Mouse (Mus musculus): ENCODE results near the gene Skor1. TPM values are rescaled to one million over a fixed set of nuclear protein-coding genes. Genes with fewer than 3 reads are reported as not detected.
A peak's percentile ranks its signal among the peaks of the same experiment; 100 is the strongest.

Skor1 gene
- polyA plus RNA-seq, 1 experiment from 2014 or later, result 0.12 TPM

- no peaks in the 10 kb centered on the region for H3K9me3 ChIP-seq (ENCODE audit: control insufficient read depth, low read length)
- no peak overlapping the region for H3K9ac ChIP-seq (ENCODE audit: low read length)
- no peaks in the 10 kb centered on the region for H3K27me3 ChIP-seq (ENCODE audit: control insufficient read depth, insufficient read depth, low read length)
- no peak overlapping the region for H3K27ac ChIP-seq (replicated peaks; ENCODE audit: low read depth, low read length)
- DNase-seq (ENCODE audit: low spot score) (no peak), ATAC-seq (ENCODE audit: insufficient number of reproducible peaks, low FRiP score, low TSS enrichment, low read depth) (no peak)
- H3K4me1 ChIP-seq (ENCODE audit: control insufficient read depth, insufficient read depth, low read length), result 0 out of 2 replicates have a peak, but pooled peaks cover 2% of the 10 kb centered on the region
- no peak overlapping the region for H3K4me2 ChIP-seq (ENCODE audit: low read depth, severe bottlenecking)
- H3K36me3 ChIP-seq (ENCODE audit: control insufficient read depth, insufficient read depth, low read length), result no peaks in the 10 kb centered on the region
- WGBS, result 66% methylated on average over 8 of the region's 8 CpGs
- no peak overlapping the region for H3K4me3 ChIP-seq (ENCODE audit: low read depth, low read length)
Observed at GRCm38 (mm10) chr9:63163756-63164155, 15.0 kb upstream of the Skor1 start.

- ATAC-seq (ENCODE audit: insufficient number of reproducible peaks, low FRiP score, low TSS enrichment, low read depth) (no peak), DNase-seq (ENCODE audit: low spot score) (no peak)
- H3K27me3 ChIP-seq (ENCODE audit: control insufficient read depth, insufficient read depth, low read length), result peaks cover 66% of the 10 kb centered on the region
- H3K4me2 ChIP-seq (ENCODE audit: low read depth, severe bottlenecking), result no peak overlapping the region
- peaks cover 4% of the 10 kb centered on the region for H3K9me3 ChIP-seq (ENCODE audit: control insufficient read depth, low read length)
- WGBS, result 25% methylated on average over 14 of the region's 14 CpGs
- no peak overlapping the region for H3K4me3 ChIP-seq (ENCODE audit: low read depth, low read length)
- H3K4me1 ChIP-seq (ENCODE audit: control insufficient read depth, insufficient read depth, low read length), result peaks cover 11% of the 10 kb centered on the region
- no peak overlapping the region for H3K27ac ChIP-seq (replicated peaks; ENCODE audit: low read depth, low read length)
- no peaks in the 10 kb centered on the region for H3K36me3 ChIP-seq (ENCODE audit: control insufficient read depth, insufficient read depth, low read length)
- no peak overlapping the region for H3K9ac ChIP-seq (ENCODE audit: low read length)
Observed at GRCm38 (mm10) chr9:63151949-63152348, 3.2 kb upstream of the Skor1 start.

- Histone ChIP-seq H3K9ac (ENCODE audit: low read length) (no peak overlapping the region), H3K36me3 (ENCODE audit: control insufficient read depth, insufficient read depth, low read length) (no peaks in the 10 kb centered on the region), H3K4me1 (ENCODE audit: control insufficient read depth, insufficient read depth, low read length) (peaks cover 13% of the 10 kb centered on the region), H3K9me3 (ENCODE audit: control insufficient read depth, low read length) (peaks cover 4% of the 10 kb centered on the region), H3K27ac (replicated peaks; ENCODE audit: low read depth, low read length) (no peak overlapping the region), H3K4me2 (ENCODE audit: low read depth, severe bottlenecking) (no peak overlapping the region), H3K4me3 (ENCODE audit: low read depth, low read length) (no peak overlapping the region), H3K27me3 (ENCODE audit: control insufficient read depth, insufficient read depth, low read length) (peaks cover 73% of the 10 kb centered on the region)
- DNase-seq (ENCODE audit: low spot score) (peak; percentile 95), ATAC-seq (ENCODE audit: insufficient number of reproducible peaks, low FRiP score, low TSS enrichment, low read depth) (no peak)
- 1% methylated on average over 20 of the region's 20 CpGs for WGBS
Observed at GRCm38 (mm10) chr9:63151072-63151870, 2.5 kb upstream of the Skor1 start.

GRCm38 (mm10) chr9:63150086-63150800, 1.5 kb upstream of the Skor1 start:
- Histone ChIP-seq H3K27me3 (ENCODE audit: control insufficient read depth, insufficient read depth, low read length) (peaks cover 83% of the 10 kb centered on the region), H3K4me1 (ENCODE audit: control insufficient read depth, insufficient read depth, low read length) (peaks cover 22% of the 10 kb centered on the region), H3K27ac (replicated peaks; ENCODE audit: low read depth, low read length) (no peak overlapping the region), H3K9me3 (ENCODE audit: control insufficient read depth, low read length) (peaks cover 4% of the 10 kb centered on the region), H3K4me3 (ENCODE audit: low read depth, low read length) (no peak overlapping the region), H3K9ac (ENCODE audit: low read length) (no peak overlapping the region), H3K4me2 (ENCODE audit: low read depth, severe bottlenecking) (no peak overlapping the region), H3K36me3 (ENCODE audit: control insufficient read depth, insufficient read depth, low read length) (no peaks in the 10 kb centered on the region)
- no peak for ATAC-seq (ENCODE audit: insufficient number of reproducible peaks, low FRiP score, low TSS enrichment, low read depth)
- DNase-seq (ENCODE audit: low spot score), result peak; percentile 40
- 1% methylated on average over 27 of the region's 27 CpGs for WGBS

GRCm38 (mm10) chr9:63149372-63149766, 608 bp upstream of the Skor1 start:
- Histone ChIP-seq H3K9ac (ENCODE audit: low read length) (no peak overlapping the region), H3K27me3 (ENCODE audit: control insufficient read depth, insufficient read depth, low read length) (peaks cover 92% of the 10 kb centered on the region), H3K4me1 (ENCODE audit: control insufficient read depth, insufficient read depth, low read length) (peaks cover 24% of the 10 kb centered on the region), H3K4me2 (ENCODE audit: low read depth, severe bottlenecking) (peak overlapping the region; percentile 72), H3K4me3 (ENCODE audit: low read depth, low read length) (peak overlapping the region; percentile 25; the same call in 1 of the 2 replicates), H3K36me3 (ENCODE audit: control insufficient read depth, insufficient read depth, low read length) (no peaks in the 10 kb centered on the region), H3K9me3 (ENCODE audit: control insufficient read depth, low read length) (peaks cover 4% of the 10 kb centered on the region), H3K27ac (replicated peaks; ENCODE audit: low read depth, low read length) (no peak overlapping the region)
- DNase-seq (ENCODE audit: low spot score) (peak; percentile 53), ATAC-seq (ENCODE audit: insufficient number of reproducible peaks, low FRiP score, low TSS enrichment, low read depth) (no peak)
- 1% methylated on average over 20 of the region's 20 CpGs for WGBS

- WGBS, result 2% methylated on average over 14 of the region's 14 CpGs
- Histone ChIP-seq H3K4me1 (ENCODE audit: control insufficient read depth, insufficient read depth, low read length) (peaks cover 29% of the 10 kb centered on the region), H3K36me3 (ENCODE audit: control insufficient read depth, insufficient read depth, low read length) (no peaks in the 10 kb centered on the region), H3K27ac (replicated peaks; ENCODE audit: low read depth, low read length) (no peak overlapping the region), H3K27me3 (ENCODE audit: control insufficient read depth, insufficient read depth, low read length) (peaks cover 100% of the 10 kb centered on the region), H3K9me3 (ENCODE audit: control insufficient read depth, low read length) (no peaks in the 10 kb centered on the region), H3K9ac (ENCODE audit: low read length) (no peak overlapping the region), H3K4me2 (ENCODE audit: low read depth, severe bottlenecking) (peak overlapping the region; percentile 72; the same call in 1 of the 2 replicates), H3K4me3 (ENCODE audit: low read depth, low read length) (peak overlapping the region; percentile 25; the same call in 1 of the 2 replicates)
- DNase-seq (ENCODE audit: low spot score) (peak; percentile 55), ATAC-seq (ENCODE audit: insufficient number of reproducible peaks, low FRiP score, low TSS enrichment, low read depth) (no peak)
Observed at GRCm38 (mm10) chr9:63147786-63148409, 863 bp downstream of the Skor1 start.

GRCm38 (mm10) chr9:63147296-63147695, 1.5 kb downstream of the Skor1 start:
- Histone ChIP-seq H3K4me1 (ENCODE audit: control insufficient read depth, insufficient read depth, low read length) (peaks cover 34% of the 10 kb centered on the region), H3K4me3 (ENCODE audit: low read depth, low read length) (no peak overlapping the region), H3K9ac (ENCODE audit: low read length) (no peak overlapping the region), H3K27ac (replicated peaks; ENCODE audit: low read depth, low read length) (no peak overlapping the region), H3K27me3 (ENCODE audit: control insufficient read depth, insufficient read depth, low read length) (peaks cover 100% of the 10 kb centered on the region), H3K9me3 (ENCODE audit: control insufficient read depth, low read length) (no peaks in the 10 kb centered on the region), H3K4me2 (ENCODE audit: low read depth, severe bottlenecking) (no peak overlapping the region), H3K36me3 (ENCODE audit: control insufficient read depth, insufficient read depth, low read length) (no peaks in the 10 kb centered on the region)
- ATAC-seq (ENCODE audit: insufficient number of reproducible peaks, low FRiP score, low TSS enrichment, low read depth) (no peak), DNase-seq (ENCODE audit: low spot score) (peak; percentile 49)
- under 1% methylated on average over 9 of the region's 9 CpGs for WGBS

GRCm38 (mm10) chr9:63146856-63147274, 1.9 kb downstream of the Skor1 start:
- ATAC-seq (ENCODE audit: insufficient number of reproducible peaks, low FRiP score, low TSS enrichment, low read depth) (no peak), DNase-seq (ENCODE audit: low spot score) (no peak)
- Histone ChIP-seq H3K9ac (ENCODE audit: low read length) (no peak overlapping the region), H3K4me2 (ENCODE audit: low read depth, severe bottlenecking) (no peak overlapping the region; the same call in 1 of the 2 replicates), H3K27me3 (ENCODE audit: control insufficient read depth, insufficient read depth, low read length) (peaks cover 100% of the 10 kb centered on the region), H3K36me3 (ENCODE audit: control insufficient read depth, insufficient read depth, low read length) (no peaks in the 10 kb centered on the region), H3K4me1 (ENCODE audit: control insufficient read depth, insufficient read depth, low read length) (peaks cover 35% of the 10 kb centered on the region), H3K4me3 (ENCODE audit: low read depth, low read length) (no peak overlapping the region), H3K9me3 (ENCODE audit: control insufficient read depth, low read length) (no peaks in the 10 kb centered on the region), H3K27ac (replicated peaks; ENCODE audit: low read depth, low read length) (no peak overlapping the region)
- WGBS, result 0% methylated on average over 19 of the region's 20 CpGs

All from limb, embryonic 11.5 days (tissue).